Mouse (Mus musculus): ENCODE measurements at regions not wholly inside any gene's neighbourhood (a gene's known extent, or its start where the extent isn't known, plus 50 kb on each side); places are given as distances from the start of the nearest gene placed in this dataset.

DNA sequence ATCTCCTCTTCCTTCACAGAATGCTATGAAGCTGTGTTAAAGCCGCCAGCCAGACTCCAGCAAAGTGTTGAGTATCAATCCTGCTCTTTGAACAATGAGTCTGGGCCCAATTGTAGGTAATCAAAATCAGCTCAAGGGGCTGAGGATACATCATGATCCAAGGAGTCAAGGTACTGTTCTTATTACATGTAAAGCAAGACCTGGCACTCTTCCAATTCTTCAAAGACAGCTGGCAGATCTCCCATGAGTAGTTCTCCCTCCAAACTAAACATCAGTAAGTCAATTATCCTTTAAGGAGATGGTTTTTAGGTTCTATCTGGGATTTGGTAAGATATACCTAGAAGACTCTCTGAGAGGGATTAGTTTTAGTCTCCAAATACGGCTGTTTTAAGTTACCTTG, 76.5 kb upstream of the Pard3b start:
- DNase-seq (ENCODE audit: low spot score in 2 of 2) = no peak

DNA sequence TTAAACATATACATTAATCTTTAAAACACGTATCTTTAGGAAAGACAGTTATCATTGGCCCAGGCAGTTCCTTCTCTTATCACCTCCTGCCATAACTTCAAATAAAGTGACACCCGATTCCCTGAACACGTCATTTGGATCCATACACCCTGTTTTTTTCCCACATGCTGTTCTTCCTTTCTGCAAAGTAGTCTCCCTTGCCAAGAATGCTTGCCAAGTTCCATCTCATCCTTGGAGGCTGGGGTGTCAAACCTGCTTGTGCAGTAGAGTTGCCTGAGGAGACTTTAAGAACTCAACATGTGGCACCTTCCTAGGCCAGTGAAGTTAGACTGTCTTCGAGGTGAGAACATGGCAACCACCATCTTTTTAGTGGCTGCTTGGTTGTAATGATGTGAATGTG, 73.2 kb upstream of the Pard3b start:
- DNase-seq (ENCODE audit: low spot score in 2 of 2) = peak; percentile 4 to 20

DNA sequence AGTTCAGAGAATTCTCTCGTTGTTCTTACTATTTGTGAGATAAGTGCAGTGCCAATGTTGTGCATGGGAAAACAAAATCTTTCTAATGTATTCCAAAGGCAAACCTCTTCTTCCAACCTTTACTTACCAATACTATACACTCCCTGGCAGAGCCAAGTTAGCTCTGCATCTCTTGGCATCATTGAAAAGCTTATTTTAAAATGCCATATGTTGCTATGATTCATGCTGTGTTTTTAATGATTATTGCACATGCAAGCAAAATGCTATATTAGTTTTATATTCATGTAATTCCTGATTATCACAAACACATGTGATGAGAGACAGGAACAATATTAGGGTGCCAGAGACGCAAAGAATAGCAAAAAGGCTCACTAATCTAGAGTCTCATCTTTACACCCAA, 64.3 kb upstream of the Pard3b start:
- no peak for DNase-seq (ENCODE audit: low spot score in 2 of 2)

DNA sequence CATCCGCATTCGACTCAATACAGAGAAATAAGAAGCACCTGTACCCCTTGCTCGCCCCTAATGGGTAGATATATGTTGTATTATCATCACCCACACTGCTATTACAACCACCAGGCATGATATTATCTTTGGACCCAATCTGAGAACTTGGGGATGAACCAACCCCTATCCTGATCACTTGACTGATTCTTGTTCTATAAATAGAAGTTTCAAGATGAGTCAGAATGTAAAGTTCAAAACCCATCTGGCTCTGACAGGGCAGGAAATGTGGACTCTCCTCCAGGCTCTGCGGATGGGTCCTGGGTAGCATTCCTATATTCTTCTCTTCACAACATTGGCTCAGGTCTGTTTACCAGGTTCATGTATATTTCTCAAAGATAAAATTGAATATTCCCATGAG, 61.9 kb upstream of the Pard3b start:
- no peak for DNase-seq (ENCODE audit: low spot score in 2 of 2)

DNA sequence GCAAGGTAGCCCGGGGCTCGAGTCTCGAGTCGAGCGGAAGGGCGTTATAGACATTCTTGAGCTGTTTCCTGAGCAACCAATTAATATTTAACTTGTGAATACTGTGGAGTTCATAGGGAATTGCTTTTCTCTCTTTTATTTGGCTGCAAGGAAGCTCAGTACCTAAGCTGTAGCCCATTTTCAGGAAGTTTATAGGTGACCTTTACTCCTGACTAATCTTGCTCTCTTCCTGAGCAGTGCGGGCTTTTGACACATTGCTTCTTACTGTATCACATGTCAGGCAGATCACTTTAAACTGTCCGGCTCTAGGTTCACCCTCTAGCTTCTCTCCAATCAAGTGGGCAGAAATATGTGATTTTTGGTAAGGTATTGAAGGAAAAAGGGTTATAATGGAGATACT, 51.4 kb upstream of the Pard3b start:
- DNase-seq (ENCODE audit: low spot score in 2 of 2) = no peak
